Mouse (Mus musculus) ES-Bruce4 (cell line): ENCODE results near the gene Med29.

ENCODE experiments used
- CTCF ChIP-seq: IDR thresholded peaks from one replicate; pipeline ENCODE4 v1.8.1; 2011; ENCODE audit warnings: low read depth, low read length
- EP300 ChIP-seq: IDR thresholded peaks from 2 replicates; pipeline ENCODE4 v1.6.1; 2011; ENCODE audit warnings: low read depth, low read length; ENCODE audit not compliant: insufficient read depth
- POLR2A ChIP-seq: IDR thresholded peaks from one replicate; pipeline ENCODE4 v1.8.1; 2011; ENCODE audit warnings: low read length; ENCODE audit not compliant: insufficient read depth

DNA sequence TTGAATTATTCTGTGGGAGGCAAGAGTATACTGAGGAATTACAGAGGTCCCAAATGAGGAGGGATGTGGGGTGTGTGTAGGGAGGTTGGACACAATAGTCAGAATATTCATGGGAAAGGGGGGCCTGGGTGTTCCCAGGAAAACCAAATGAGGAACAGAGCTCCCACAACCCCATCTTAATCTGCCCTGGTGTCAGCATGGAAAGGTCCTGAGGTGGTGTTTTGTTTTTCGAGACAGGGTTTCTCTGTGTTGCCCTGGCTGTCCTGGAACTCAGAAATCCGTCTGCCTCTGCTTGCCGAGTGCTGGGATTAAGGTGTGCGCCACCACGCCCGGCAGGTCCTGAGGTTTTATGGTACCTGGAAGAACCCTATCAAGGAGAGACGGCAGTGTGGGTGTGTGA is 34.1 kb downstream of the Med29 start:
- TF ChIP-seq CTCF (no peak), EP300 (no peak), POLR2A (no peak)
